Mouse (Mus musculus) embryonic stem cell, embryonic (primary cell): ENCODE results near the gene Gapdh.

Experiments
- CTCF ChIA-PET, 4 experiments: fragments of 300-600 bp in 2 of 4; fragments of 350-600 bp in 2 of 4; sonication (Branson Sonifier 250); formaldehyde crosslinking; loops; one replicate each; lab custom pipeline; 2022; ENCODE audit warnings: inconsistent platforms in 2 of 4; lab: Charles Lee
- POLR2A ChIA-PET, 4 experiments: fragments of 300-600 bp in 2 of 4; fragments of 350-600 bp in 2 of 4; sonication (Branson Sonifier 250); formaldehyde crosslinking; loops; one replicate each; lab custom pipeline; 2022; ENCODE audit warnings: antibody characterized with exemption in 4 of 4, inconsistent platforms in 1 of 4; lab: Charles Lee

Gapdh gene

DNA sequence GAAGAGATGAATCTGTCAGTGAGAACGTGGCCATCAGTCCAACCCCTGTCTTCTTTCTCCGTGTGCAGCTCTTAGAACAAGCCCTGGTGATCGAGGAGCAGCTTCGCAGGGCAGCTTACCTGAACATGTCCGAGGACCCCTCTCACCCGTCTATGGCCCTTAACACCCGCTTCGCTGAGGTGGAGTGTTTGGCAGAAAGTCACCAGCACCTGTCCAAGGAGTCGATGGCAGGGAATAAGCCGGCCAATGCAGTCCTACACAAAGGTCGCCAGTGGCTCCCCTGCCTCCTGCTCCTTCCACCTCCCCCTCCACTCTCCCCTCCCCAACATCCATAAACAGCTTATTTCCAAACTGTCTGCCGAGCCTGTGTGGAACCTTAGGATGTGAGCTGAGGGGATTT is 37.5 kb downstream of the Gapdh start:
- ChIA-PET POLR2A (interaction anchor here (0.5 to 16.8 kb wide), 40 partner anchors 9 to 731 kb away, joined by 3 to 499 read pairs (median 4); partner anchors contain the start of genes Gapdh (in 2 of the 4), Mrpl51 (in 2 of the 4), Ncapd2 (in 2 of the 4) and Grcc10 (in 1 of the 4)), CTCF (interaction anchor here in 3 of 4 experiments (0.6 to 1.8 kb wide), 6 partner anchors 9 to 225 kb away, joined by 3 to 5 read pairs (median 4); no protein-coding TSS in a partner anchor)

DNA sequence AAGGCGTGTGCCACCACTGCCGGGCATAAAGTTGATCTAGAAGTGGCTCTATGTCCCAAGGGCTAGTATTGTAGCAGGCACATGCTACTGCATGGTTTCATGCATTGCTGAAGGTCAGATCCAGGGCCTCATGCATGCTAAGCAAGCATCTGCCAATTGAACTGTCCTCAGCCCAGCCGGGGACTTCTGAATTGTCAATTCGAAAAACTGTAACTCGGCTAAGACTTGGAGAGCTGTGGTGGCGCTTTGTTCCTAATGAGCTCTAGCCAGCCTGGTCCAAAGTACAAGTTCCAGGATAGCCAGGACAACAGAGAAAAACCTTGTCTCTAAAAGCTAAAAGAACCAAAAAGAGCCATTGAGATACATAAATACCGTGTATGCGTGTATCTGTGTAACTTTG is 46.9 kb downstream of the Gapdh start:
- CTCF ChIA-PET, result interaction anchor here in 1 of 4 experiments (1.0 kb wide), 2 partner anchors 8 to 18 kb away, joined by 3 to 4 read pairs; no protein-coding TSS in a partner anchor
- POLR2A ChIA-PET, result interaction anchor here in 3 of 4 experiments (0.6 to 4.5 kb wide), 12 partner anchors 10 to 77 kb away, joined by 3 to 22 read pairs (median 4); partner anchors contain the start of gene Gapdh (in 1 of the 3)

DNA sequence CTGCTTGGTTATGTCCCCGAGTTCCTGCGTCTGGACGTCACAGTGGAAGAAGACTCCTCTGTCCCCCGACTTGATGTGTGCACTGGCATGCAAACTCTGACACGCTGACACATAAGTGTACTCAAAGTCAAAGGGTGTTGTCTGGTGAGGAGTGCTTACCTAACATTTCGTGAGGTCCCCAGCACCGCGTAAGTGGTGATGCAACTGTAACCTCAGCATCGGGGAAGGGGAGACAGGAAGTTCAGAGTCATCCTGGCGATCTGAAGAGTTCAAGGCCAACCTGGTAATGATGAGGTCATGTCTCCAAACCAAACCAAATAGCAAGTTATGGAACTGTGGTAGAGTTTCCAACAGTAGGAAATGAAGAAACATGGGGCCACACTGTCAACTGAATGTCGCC is 53.7 kb downstream of the Gapdh start:
- ChIA-PET CTCF (no interaction called here), POLR2A (interaction anchor here in 2 of 4 experiments (1.4 to 2.6 kb wide), 4 partner anchors 11 to 62 kb away, joined by 4 to 22 read pairs (median 8); no protein-coding TSS in a partner anchor)
